Mouse (Mus musculus) left cerebral cortex, postnatal 36 days (tissue): Measurements from ENCODE around the gene Sh3pxd2a. TPM values are rescaled to one million over a fixed set of nuclear protein-coding genes. Genes with fewer than 3 reads are reported as not detected.
A peak's percentile ranks its signal among the peaks of the same experiment; 100 is the strongest.
"Not testable (repeated sequence)": the region's sequence is repeated elsewhere in the genome, so short reads cannot be mapped to it uniquely, and the experiment has no call there.

Source experiments
- DNase-seq, 2 experiments: peaks; one replicate each; pipeline ENCODE4 v3.0.0; 2021 to 2022; ENCODE audit warnings: low spot score in 2 of 2, mixed read lengths in 1 of 2
- intact Hi-C: fragments of 180-260 bp; cut with DNase I; formaldehyde crosslinking; loops from one replicate; pipeline ENCODE4 v1.15.1; 2025
- total RNA-seq, 2 experiments: library from RNA; stranded (reverse); gene quantifications; 2 replicates each; pipeline ENCODE4 v1.2.3; 2021

The Sh3pxd2a gene
- total RNA-seq, 2 experiments from 2014 or later = 27.9 to 36.1 TPM

DNA sequence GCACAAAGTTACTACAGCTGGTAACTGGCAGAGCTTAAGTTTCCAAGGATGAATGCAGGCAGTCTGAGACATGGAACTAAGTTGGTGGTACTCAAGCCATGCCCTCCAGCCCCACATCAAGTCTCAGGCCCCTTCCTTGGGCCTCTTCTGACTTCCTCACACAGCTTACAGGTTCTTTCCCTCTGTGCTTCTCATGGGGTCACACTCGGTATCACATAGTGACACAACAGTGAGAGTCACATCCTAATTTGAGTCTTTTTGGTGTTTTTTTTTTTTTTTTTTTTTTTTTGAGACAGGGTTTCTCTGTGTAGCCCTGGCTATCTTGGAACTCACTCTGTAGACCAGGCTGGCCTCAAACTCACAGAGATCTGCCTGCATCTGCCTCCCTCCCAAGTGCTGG is 69.4 kb downstream of the Sh3pxd2a start:
- intact Hi-C loops, DNase-seq: not testable (repeated sequence)

GRCm38 (mm10) chr19:47390878-47391277 is 73.3 kb downstream of the Sh3pxd2a start:
- no peak for DNase-seq
- intact Hi-C loops = no loop called here

DNA sequence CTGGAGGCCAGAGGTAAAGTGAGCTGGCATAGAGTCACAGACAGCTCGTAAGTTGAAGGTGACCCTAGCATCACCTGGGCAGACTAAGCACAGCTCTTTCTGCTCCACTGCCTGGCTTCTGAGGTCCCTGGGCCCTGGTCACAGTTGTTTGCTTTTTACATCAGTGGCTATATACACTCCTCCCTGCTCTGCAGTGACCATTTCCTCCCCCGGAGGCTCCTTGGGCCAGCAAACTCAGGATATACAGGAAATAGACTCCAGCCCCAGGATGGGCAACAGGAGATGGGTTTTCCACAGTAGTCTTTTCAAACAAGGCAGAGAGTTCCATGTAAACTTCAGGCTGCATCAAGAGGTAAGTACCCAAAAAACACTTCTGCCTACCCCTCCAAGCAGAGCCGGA is 76.3 kb downstream of the Sh3pxd2a start:
- no peak for DNase-seq
- intact Hi-C loops = no loop called here

- intact Hi-C loops = no loop called here
- DNase-seq = no peak
Observed at GRCm38 (mm10) chr19:47387395-47387794, 76.8 kb downstream of the Sh3pxd2a start.

GRCm38 (mm10) chr19:47385971-47386370 is 78.2 kb downstream of the Sh3pxd2a start:
- DNase-seq = no peak
- intact Hi-C loops = no loop called here

DNA sequence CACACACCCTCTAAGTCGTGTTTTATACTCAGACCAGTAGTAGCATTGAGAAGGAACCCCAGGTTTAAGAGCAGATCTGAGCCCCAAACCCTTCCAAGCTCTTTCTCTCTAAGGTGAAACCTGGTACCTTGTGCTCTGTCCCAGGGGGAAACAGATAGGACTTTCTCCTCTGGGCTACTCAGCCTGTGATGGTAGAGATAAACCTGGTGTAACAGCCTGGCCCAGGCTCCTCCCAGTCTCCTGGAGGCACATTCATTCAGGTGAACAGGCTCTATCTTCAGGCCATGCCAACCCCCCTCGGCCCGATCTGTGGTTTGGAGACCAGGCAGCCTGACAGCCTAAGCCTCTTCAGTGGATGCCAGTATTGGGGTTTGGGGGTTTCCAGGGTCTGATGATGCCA is 79.6 kb downstream of the Sh3pxd2a start:
- DNase-seq = no peak
- intact Hi-C loops = no loop called here

GRCm38 (mm10) chr19:47384036-47384435 is 80.2 kb downstream of the Sh3pxd2a start:
- intact Hi-C loops = no loop called here
- no peak for DNase-seq

DNA sequence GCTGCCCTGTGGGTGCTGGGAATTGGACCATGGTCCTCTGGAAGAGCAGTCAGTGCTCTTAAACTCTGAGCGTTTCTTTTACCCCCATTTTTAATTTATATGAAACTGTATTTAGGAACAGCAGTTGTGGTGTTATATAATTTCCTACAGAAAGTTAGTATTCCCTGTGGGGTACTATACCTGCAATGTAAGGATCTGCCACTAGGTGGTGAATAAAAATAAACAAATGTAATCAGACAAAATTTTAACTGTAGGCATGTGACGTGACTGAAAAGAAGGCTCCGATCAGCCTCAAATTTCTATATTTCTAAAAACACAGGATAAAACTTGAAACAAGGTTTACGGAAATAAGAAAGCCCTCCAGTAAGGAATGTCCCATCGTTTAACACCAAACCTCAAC is 81.9 kb downstream of the Sh3pxd2a start:
- intact Hi-C loops = no loop called here
- DNase-seq = no peak

DNA sequence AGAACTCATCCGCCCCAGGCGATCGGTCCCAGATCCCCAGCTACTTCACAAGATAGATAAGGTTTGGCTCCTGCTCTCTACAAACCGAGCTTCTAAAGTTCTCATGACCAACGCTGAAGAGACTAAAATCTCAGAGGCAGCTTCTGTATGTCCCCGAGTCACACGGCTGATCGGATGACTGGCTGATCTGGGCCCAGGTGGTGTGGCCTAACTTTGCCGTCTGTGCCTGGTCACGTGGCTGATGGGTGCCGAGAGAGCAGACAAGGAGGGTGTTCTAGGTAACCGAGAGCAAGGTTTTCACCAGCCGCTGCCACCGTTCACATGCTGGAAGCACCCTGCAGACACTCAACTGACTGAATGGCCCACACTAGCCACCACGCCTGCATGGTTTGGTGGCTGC is 83.2 kb downstream of the Sh3pxd2a start:
- intact Hi-C loops = no loop called here
- no peak for DNase-seq

- intact Hi-C loops = no loop called here
Observed at GRCm38 (mm10) chr19:47379141-47379540, 85.1 kb downstream of the Sh3pxd2a start.

DNA sequence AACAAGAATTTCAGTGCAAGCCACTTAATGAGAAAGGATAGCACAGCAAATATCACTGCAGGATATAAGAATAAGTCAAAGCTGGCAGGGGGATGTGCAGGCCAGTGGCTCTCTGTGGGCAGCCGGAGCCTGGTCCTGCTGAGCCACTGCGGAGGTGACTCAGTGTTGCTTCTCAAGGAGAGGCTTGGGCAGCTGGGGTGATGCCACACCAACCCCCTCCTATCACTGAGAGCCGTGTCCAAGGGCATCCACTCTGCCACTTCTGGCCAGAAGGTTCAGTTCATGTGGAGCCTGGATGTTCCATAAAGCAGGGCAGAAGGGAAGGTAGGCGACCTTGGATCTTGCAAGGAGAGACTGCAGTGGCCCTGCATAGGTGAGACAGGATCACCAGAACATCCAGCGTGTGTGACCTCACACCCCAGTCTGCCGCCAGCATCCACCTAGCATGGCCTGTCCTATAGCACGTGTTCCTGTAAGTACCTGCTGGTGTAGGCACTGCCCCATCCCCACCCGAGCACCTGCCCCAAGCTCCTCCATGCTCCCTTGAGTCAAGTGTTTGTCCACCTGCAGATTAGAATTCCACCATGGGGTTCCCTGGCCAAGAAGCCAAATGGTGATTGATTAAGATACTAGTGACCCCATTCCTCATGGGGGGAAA is 89.2 kb downstream of the Sh3pxd2a start:
- intact Hi-C loops = no loop called here
- no peak for DNase-seq

More at GRCm38 (mm10) chr19:47379141-47379540, 85.1 kb downstream of the Sh3pxd2a start:
- no peak for DNase-seq

DNA sequence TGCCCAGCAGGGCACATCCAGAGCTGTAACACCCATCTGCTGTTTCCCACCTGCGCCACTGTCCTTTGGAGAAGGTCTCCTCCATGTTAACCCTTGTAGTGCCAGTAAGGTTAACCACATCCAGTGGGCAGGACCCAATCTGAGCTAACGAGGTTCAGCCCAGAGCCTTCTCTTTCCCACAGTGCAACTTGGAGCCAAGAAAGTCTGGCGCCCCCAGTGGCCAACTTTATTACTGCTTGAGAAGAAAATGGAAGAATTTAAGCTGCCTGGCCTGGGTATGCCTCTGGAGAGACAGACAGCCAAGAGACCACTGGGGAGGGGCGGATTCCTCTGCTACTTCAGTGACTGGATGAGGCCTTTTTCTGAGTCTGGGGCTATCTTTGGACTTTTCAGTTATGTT is 89.8 kb downstream of the Sh3pxd2a start:
- intact Hi-C loops = no loop called here
- DNase-seq = no peak

GRCm38 (mm10) chr19:47372044-47372443 is 92.2 kb downstream of the Sh3pxd2a start:
- intact Hi-C loops = no loop called here
- no peak for DNase-seq

DNA sequence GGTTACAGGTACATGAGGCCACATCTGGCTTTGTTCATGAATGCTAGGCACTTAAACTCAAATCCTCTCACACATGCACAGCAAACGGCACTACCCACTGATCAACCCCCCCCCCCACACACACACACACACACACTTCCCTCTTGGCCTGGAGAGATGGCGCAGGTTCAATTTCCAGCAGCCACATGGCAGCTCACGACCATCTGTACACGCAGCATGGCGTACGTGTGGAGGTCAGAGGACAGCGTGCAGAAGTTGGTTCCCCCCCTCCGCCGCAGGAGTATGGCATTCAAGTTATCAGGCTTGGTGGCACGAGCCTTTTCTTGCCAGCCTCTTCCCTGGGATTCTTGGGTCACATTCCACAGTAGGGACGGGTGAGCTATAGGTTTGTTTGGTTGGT is 92.7 kb downstream of the Sh3pxd2a start:
- no peak for DNase-seq
- intact Hi-C loops = no loop called here

DNA sequence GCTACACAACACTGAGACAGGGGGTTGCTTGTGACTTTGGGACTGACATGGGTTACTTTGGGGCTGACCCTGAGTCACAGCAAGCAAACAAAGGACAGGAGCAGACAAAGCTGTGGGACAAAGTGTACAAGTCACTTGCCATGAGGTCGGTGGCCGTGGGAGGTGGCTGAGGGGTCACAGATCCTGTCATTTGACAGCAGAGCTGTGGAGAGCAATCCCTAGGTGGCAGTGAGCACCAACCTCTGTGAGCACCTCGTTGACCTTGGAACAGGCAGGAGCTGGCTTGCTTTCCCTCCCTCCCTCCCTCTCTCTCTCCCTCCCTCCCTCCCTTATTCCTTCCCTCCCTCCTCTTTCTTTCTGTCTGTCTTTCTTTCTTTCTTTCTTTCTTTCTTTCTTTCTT is 95.2 kb downstream of the Sh3pxd2a start:
- intact Hi-C loops = no loop called here
- DNase-seq = no peak

- no peak for DNase-seq
- intact Hi-C loops = no loop called here
Observed at GRCm38 (mm10) chr19:47367271-47367879, 96.8 kb downstream of the Sh3pxd2a start.

- peak in 1 of 2 experiments; percentile 21 for DNase-seq
- intact Hi-C loops = no loop called here
Observed at GRCm38 (mm10) chr19:47366576-47366975, 97.6 kb downstream of the Sh3pxd2a start.

DNA sequence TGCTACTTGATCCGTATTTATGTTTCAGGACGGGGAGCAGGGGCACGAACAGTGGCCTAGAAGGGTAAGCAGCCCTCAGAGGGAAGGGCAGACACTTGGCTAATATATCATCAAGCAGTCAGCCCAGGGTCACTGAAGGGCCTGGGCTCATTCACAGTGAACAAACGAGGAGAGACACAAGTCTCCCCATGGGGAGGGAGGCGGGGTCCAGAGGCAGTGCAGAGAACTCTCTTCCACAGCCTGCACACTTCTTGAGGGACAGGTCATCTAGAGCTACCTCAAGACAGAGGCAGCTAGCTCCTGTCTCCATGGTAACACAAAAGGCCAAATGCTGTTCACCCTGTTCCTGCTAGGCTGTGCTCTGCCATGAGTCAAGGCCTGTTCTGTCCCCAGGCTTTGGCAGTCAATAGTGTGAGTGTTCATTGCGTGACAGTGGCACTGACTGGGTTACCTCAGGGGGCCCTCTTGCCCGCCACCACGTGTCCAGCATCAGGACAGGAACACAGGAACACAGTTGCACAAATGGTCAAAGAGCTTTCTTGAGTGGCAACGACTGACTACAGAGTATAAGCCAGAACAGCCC is 101.0 kb downstream of the Sh3pxd2a start:
- no peak for DNase-seq
- intact Hi-C loops = no loop called here

GRCm38 (mm10) chr19:47360921-47361320 is 103.3 kb downstream of the Sh3pxd2a start:
- intact Hi-C loops = no loop called here
- no peak for DNase-seq

DNA sequence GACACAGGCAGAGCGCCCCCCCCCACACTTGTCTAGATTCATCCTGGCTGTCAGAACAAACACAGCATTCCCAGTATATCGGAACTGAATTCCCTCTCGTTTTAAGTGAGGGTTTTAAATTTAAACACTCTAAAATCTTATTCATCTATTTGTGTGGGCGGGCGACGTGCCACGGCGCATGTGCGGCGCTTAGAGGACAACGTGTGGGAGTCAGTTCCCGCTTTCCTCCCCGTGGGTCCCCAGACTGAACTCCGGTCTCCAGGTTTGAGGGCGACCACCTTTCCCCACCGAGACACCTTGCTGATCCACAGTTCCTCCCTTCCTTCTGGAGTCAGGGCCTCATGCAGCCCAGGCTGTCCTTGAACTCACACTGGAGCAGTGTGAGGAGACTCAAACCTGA is 104.2 kb downstream of the Sh3pxd2a start:
- DNase-seq = no peak
- intact Hi-C loops = no loop called here
